Mouse (Mus musculus): Measurements from ENCODE around the gene Myl10. TPM values are rescaled to one million over a fixed set of nuclear protein-coding genes. Genes with fewer than 3 reads are reported as not detected.

The Myl10 gene
- not detected for polyA plus RNA-seq (2017; shearing (Covaris generic))

GRCm38 (mm10) chr5:136692784-136693183 is at the start of gene Myl10:
TSS of gene Myl10 (plus strand) at chr5:136693146.

Other genes with a start within 250 kb of the Myl10 start
- gene Cux1, start 125.7 kb upstream of the Myl10 start, polyA plus RNA-seq (2017; shearing (Covaris generic)), result 37.9 TPM
- 1.1 TPM for gene Col26a1, start 190.1 kb downstream of the Myl10 start, polyA plus RNA-seq (2017; shearing (Covaris generic))
- 5.8 TPM for gene Ift22, start 215.0 kb downstream of the Myl10 start, polyA plus RNA-seq (2017; shearing (Covaris generic))

All from effector memory CD4-positive, alpha-beta T cell, adult 7 months (primary cell).